Mouse (Mus musculus) Muller cell, postnatal 12 days (primary cell): Measurements from ENCODE around the gene Olfr649.

Experiments used
- DNase-seq: peaks from one replicate; pipeline ENCODE4 v3.0.0-alpha.2; 2015; ENCODE audit errors: inconsistent ontology term

The Olfr649 gene

DNA sequence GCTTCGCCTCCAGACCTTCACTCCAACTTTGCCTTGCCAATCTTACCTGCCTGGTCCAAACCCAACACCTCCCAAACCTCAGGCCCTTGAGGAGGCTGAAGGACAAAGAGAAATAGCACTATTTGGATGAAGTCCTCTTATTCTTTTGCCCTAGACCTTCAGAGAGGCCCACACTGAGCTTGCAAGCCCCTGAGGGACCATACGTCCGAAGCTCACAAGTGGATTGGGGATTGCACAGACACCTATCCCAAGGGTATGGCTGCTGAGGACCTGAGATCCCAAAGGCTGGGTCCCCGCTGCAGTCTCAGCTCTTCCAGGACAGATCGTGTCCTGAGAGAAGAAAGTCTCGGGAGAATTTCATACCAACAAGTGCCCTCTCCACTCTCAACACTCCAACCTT, at the start of gene Olfr649:
Gene Olfr649 (minus strand): TSS at position 101 of the 400 bp plus-strand sequence.
- no peak for DNase-seq

GRCm38 (mm10) chr7:104244287-104245181, 48.7 kb upstream of the Olfr649 start, which contains the start of gene Trim34a:
Gene Trim34a, plus strand, starts transcription at chr7:104244457.
- DNase-seq, result peak; percentile 83

- no peak for DNase-seq
Measured at GRCm38 (mm10) chr7:104243616-104244015, 47.8 kb upstream of the Olfr649 start.

GRCm38 (mm10) chr7:104240857-104241256, 45.1 kb upstream of the Olfr649 start:
- no peak for DNase-seq

GRCm38 (mm10) chr7:104231203-104231602, 35.4 kb upstream of the Olfr649 start:
- no peak for DNase-seq

GRCm38 (mm10) chr7:104218701-104219569, 23.1 kb upstream of the Olfr649 start, which contains the start of gene Trim6:
Gene Trim6, plus strand, starts transcription at chr7:104218793.
- DNase-seq, result peak; percentile 89

GRCm38 (mm10) chr7:104217881-104218280, 22.1 kb upstream of the Olfr649 start:
- DNase-seq, result no peak

GRCm38 (mm10) chr7:104216011-104216535, 20.3 kb upstream of the Olfr649 start:
- no peak for DNase-seq

DNA sequence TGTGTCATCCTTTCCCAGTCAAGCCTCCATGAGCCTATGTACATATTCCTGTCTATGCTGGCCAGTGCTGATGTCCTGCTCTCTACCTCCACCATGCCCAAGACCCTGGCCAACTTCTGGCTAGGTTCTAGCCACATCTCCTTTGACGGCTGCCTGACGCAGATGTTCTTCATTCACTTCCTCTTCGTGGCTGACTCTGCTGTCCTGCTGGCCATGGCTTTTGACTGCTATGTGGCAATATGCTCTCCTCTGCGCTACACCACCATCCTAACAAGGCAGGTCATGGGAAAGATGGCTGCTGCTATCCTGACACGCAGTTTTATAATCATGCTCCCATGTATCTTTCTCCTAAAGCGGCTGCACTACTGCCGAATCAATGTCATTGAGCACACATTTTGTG, 10.4 kb upstream of the Olfr649 start:
- no peak for DNase-seq

- DNase-seq, result peak; percentile 56
Measured at GRCm38 (mm10) chr7:104199822-104200221, 4.0 kb upstream of the Olfr649 start.

GRCm38 (mm10) chr7:104191275-104191674, 4.5 kb downstream of the Olfr649 start:
- DNase-seq, result no peak

DNA sequence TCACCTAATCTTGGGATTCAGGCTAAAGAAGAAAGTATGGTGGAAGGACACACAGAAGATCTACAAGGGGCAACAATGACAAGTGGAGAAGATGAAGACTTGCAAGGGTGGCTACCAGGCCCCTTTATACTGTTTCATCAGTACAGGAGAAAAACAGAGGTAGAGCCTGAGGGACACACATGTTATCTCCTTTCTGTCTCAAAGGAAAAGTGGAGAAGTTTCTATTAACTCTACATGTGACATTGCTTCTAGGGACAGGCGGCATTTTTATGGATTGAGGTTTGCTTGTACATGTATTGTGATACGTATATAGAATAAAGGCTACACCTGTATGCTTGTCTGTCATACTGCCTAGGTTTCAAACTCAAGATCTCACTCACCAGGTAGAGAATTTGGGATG, 12.5 kb downstream of the Olfr649 start, which contains the start of gene Olfr648:
Gene Olfr648 (minus strand): TSS at position 101 of the 400 bp plus-strand sequence.
- no peak for DNase-seq

DNA sequence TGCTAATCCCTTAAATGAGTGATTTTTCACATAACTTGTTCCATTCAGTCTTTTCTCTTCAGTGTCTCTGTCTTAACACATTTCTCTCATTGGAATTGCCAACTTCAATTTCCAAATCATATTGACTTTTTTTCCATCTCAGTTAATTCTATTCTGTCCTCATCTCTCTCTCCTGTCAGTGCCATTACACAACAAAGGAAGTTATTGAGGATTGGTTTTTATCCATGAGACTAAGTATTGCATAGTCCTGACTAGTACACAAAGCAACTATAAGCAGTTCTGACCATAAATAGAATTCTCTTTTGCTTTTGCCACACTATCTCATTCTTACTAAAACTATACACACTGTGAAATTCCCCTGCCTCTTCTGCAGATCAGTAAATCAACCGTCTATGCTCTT, 16.7 kb downstream of the Olfr649 start:
- DNase-seq, result no peak

GRCm38 (mm10) chr7:104178422-104179054, 17.2 kb downstream of the Olfr649 start:
- no peak for DNase-seq

GRCm38 (mm10) chr7:104175085-104175484, 20.7 kb downstream of the Olfr649 start:
- DNase-seq, result peak; percentile 71

DNA sequence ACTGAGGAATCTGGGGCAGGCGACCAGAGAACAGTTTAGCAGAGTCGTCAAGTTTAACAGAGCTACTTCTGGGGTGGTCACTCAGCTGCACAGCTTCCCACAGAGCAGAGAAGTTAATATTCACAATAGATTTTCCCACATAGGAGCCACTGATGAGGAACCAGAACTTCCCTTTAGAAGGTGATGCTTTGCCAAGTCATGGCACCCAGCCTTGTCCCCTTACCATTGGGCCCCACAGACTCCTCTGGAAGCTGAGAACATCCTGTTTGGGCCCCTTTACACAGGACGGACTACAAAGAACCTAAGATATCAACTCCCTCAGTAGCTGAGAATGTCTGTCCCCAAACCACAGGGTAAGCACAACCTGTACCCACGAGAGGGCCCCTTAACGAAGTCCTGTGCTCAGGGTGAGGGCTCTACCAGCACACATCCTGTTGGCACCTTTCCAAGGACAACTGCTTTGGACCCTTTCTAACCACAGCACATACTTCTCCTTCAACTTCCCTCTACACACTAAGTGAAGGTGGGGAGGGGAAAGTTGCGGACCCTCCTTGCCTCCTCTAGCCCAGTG, 26.1 kb downstream of the Olfr649 start:
- DNase-seq, result peak; percentile 19

- no peak for DNase-seq
Measured at GRCm38 (mm10) chr7:104167105-104167504, 28.7 kb downstream of the Olfr649 start.

DNA sequence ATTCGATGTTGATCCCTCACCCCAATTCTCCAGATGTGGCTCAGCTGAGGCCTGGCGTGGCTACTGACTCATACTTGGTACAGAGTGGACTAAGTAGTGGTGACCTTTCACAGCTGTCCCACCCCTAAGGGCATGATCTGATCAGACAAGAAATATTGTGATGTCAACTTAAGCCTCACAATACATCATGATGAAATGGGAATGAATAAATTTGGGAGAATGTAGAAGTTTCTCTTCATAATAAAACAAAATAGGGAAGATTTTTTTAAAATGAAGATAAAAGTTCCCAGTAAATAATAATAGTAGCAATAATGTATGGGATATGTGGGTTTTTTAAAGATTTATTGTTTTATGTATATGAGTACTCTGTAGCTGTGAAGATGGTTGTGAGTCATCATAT, 45.3 kb downstream of the Olfr649 start, which contains the start of gene Ubqlnl:
Gene Ubqlnl (minus strand): TSS at position 101 of the 400 bp plus-strand sequence.
- DNase-seq, result no peak

GRCm38 (mm10) chr7:104143179-104143578, 52.6 kb downstream of the Olfr649 start, which contains the start of gene Ubqln3:
Gene Ubqln3, minus strand, starts transcription at chr7:104143279.
- no peak for DNase-seq
